Mouse (Mus musculus) CH12.LX (cell line): ENCODE results near the gene Slc25a44. TPM values are rescaled to one million over a fixed set of nuclear protein-coding genes. Genes with fewer than 3 reads are reported as not detected.

Experiments used
- DNase-seq: peaks from one replicate; pipeline ENCODE4 v3.0.0-alpha.2; 2013; ENCODE audit errors: extremely low read depth
- H3K27ac ChIP-seq: 2 replicates; pipeline ENCODE4 v1.5.1; 2012; ENCODE audit warnings: low read depth, mild to moderate bottlenecking, control low read depth, moderate library complexity; ENCODE audit not compliant: insufficient read depth
- H3K27me3 ChIP-seq: replicated peaks from 2 replicates; pipeline ENCODE3; 2012; ENCODE audit warnings: inconsistent platforms
- H3K36me3 ChIP-seq, 2 experiments: replicated peaks in 1 of 2; 2 replicates each; pipeline versions ENCODE3 to v1.6.1; 2012; ENCODE audit warnings: inconsistent platforms in 1 of 2, low read length in 1 of 2, mild to moderate bottlenecking in 1 of 2, mixed read lengths in 1 of 2, moderate library complexity in 1 of 2; ENCODE audit not compliant: control insufficient read depth in 1 of 2, insufficient read depth in 1 of 2
- H3K4me1 ChIP-seq, 2 experiments: 2 replicates each; pipeline ENCODE4 v1.6.1; 2012; ENCODE audit warnings: inconsistent platforms in 1 of 2, moderate library complexity in 1 of 2; ENCODE audit not compliant: insufficient read depth in 2 of 2, control insufficient read depth in 1 of 2
- H3K4me2 ChIP-seq: 2 replicates; pipeline ENCODE4 v1.6.1; 2012; ENCODE audit warnings: low read depth, mild to moderate bottlenecking, control low read depth; ENCODE audit not compliant: poor library complexity, insufficient read depth, severe bottlenecking
- H3K4me3 ChIP-seq, 3 experiments: fragments of 150-350 bp in 1 of 3; sonication (generic) in 1 of 3; replicated peaks in 1 of 3; 2 replicates each; pipeline versions ENCODE3 to v1.5.1; 2011 to 2012; ENCODE audit warnings: low read depth in 2 of 3, low read length in 2 of 3, mild to moderate bottlenecking in 2 of 3, moderate library complexity in 2 of 3, control low read depth in 1 of 3, improper control_type of control experiment in 1 of 3, inconsistent platforms in 1 of 3, mixed read lengths in 1 of 3; ENCODE audit not compliant: poor library complexity in 1 of 3
- H3K79me2 ChIP-seq: replicated peaks from 2 replicates; pipeline ENCODE4 v1.6.1; 2012; ENCODE audit warnings: mild to moderate bottlenecking, moderate library complexity; ENCODE audit not compliant: control insufficient read depth, poor library complexity, insufficient read depth, severe bottlenecking; ENCODE audit errors: extremely low read depth
- H3K9ac ChIP-seq: 2 replicates; pipeline ENCODE4 v1.6.1; 2012; ENCODE audit warnings: low read depth, mild to moderate bottlenecking, control low read depth, moderate library complexity; ENCODE audit not compliant: insufficient read depth
- H3K9me3 ChIP-seq: replicated peaks from 2 replicates; pipeline ENCODE3; 2012; ENCODE audit warnings: low read length, inconsistent platforms, mixed read lengths
- BHLHE40 ChIP-seq: IDR thresholded peaks from 2 replicates; pipeline ENCODE4 v1.6.1; 2011; ENCODE audit warnings: mild to moderate bottlenecking, low read depth, low read length, improper control_type of control experiment
- E2F4 ChIP-seq: IDR thresholded peaks from 2 replicates; pipeline ENCODE4 v1.6.1; 2011; ENCODE audit warnings: low read depth, low read length, improper control_type of control experiment; ENCODE audit not compliant: insufficient replicate concordance
- EP300 ChIP-seq: IDR thresholded peaks from 2 replicates; pipeline ENCODE4 v1.6.1; 2011; ENCODE audit warnings: low read length, improper control_type of control experiment
- HCFC1 ChIP-seq: IDR thresholded peaks from 2 replicates; pipeline ENCODE4 v1.6.1; 2012; ENCODE audit warnings: low read depth, mild to moderate bottlenecking, inconsistent platforms, low read length, improper control_type of control experiment
- JUN ChIP-seq: IDR thresholded peaks from 2 replicates; pipeline ENCODE4 v1.6.1; 2011; ENCODE audit warnings: low read depth, mild to moderate bottlenecking, low read length, improper control_type of control experiment, moderate library complexity; ENCODE audit not compliant: insufficient read depth
- KAT2A ChIP-seq: IDR thresholded peaks from 2 replicates; pipeline ENCODE4 v1.6.1; 2012; ENCODE audit warnings: low read length, improper control_type of control experiment, inconsistent platforms; ENCODE audit not compliant: insufficient replicate concordance
- MAX ChIP-seq: IDR thresholded peaks from 2 replicates; pipeline ENCODE4 v1.6.1; 2011; ENCODE audit warnings: low read length, improper control_type of control experiment
- MEF2A ChIP-seq: IDR thresholded peaks from 2 replicates; pipeline ENCODE4 v1.6.1; 2014; ENCODE audit warnings: low read depth, mild to moderate bottlenecking, inconsistent platforms, low read length, improper control_type of control experiment, borderline replicate concordance
- MYC ChIP-seq: IDR thresholded peaks from 2 replicates; pipeline ENCODE4 v1.6.1; 2011; ENCODE audit warnings: low read depth, mild to moderate bottlenecking, improper control_type of control experiment, low read length
- PAX5 ChIP-seq: IDR thresholded peaks from 2 replicates; pipeline ENCODE4 v1.6.1; 2012; ENCODE audit warnings: low read length, inconsistent platforms, mixed read lengths
- RAD21 ChIP-seq: IDR thresholded peaks from 2 replicates; pipeline ENCODE4 v1.6.1; 2011; ENCODE audit warnings: low read depth, mild to moderate bottlenecking, low read length, improper control_type of control experiment, moderate library complexity
- SMC3 ChIP-seq: IDR thresholded peaks from 2 replicates; pipeline ENCODE4 v1.6.1; 2011; ENCODE audit warnings: low read depth, low read length, improper control_type of control experiment
- TBP ChIP-seq: conservative IDR thresholded peaks from 2 replicates; pipeline ENCODE4 v1.6.1; 2011; ENCODE audit warnings: low read depth, low read length, improper control_type of control experiment
- USF1 ChIP-seq: IDR thresholded peaks from 2 replicates; pipeline ENCODE4 v1.6.1; 2014; ENCODE audit warnings: low read depth, mild to moderate bottlenecking, inconsistent platforms, low read length, improper control_type of control experiment
- ZMIZ1 ChIP-seq: IDR thresholded peaks from 2 replicates; pipeline ENCODE4 v1.6.1; 2012; ENCODE audit warnings: low read depth, mild to moderate bottlenecking, inconsistent platforms, low read length, improper control_type of control experiment
- dilution Hi-C: fragments of 300-500 bp; cut with MboI; formaldehyde crosslinking; loops from 2 replicates; pipeline ENCODE4 v1.14.3; 2020; ENCODE audit warnings: low sequenced_read_pairs; ENCODE audit not compliant: extremely low pct_unique_long_range_greater_than_20kb, extremely low pct_ligation_motif_present
- in situ Hi-C: fragments of 300-500 bp; cut with MboI; formaldehyde crosslinking; loops from 3 replicates; pipeline ENCODE4 v1.14.3; 2019; ENCODE audit warnings: low sequenced_read_pairs, low pct_ligation_motif_present, low pct_unique_long_range_greater_than_20kb, mixed read lengths
- polyA plus RNA-seq: library from polyadenylated mRNA; unstranded; fragments of >175 nt; gene quantifications from 2 replicates; pipeline ENCODE4 v1.2.1, GENCODE M21; 2012; ENCODE audit warnings: low read depth; ENCODE audit not compliant: insufficient read length
- total RNA-seq, 2 experiments: library from RNA; depleted of rRNA; stranded (reverse); fragments of 300-350 nt in 1 of 2; fragments of >200 nt in 1 of 2; gene quantifications; 2 replicates each; pipeline ENCODE4 v1.2.3; 2012 to 2014

Gene Slc25a44
- total and polyA plus RNA-seq, 3 experiments, result 8.9 to 17.5 (median 13.2) TPM

DNA sequence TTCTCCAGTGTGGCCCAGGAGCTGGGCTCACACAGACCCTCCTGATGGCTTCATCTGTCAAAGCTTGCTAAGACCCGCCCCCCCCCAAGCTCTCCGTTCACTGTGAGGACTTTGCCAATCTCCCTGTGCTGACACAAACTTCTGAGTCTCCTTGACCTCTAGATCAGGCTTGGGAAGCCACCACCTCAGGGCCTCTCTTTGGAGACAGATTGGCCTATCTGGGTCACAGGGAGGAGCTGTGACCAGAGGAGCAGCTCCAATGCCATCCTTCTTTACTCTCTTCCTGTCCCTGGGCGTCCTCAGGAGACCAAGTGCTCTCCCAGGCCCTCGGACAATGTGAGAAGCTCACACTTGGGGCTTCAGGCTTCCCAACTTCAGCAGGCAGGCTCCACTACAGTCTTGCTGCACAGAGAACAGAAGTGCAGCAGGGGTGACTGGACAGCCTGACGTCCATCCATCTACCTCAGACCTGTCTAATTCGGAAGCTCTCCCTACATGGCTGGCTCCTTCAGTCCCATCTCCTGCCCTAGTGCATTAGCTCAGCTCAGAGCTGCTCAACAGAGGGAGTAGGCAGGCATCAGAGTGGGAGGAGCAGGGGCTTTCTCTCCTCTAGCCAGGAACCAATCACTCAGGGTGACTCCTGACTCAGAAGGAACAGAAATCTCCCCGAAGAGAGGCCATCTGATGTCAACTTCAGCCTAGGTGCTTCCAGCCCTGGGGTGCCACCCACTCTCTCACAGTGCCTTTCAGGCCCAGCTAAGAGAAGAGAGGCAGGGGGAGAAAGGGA lies 32.0 kb upstream of the Slc25a44 start:
- no peaks in the 10 kb centered on the region for H3K36me3 ChIP-seq
- peaks cover 29 to 77% of the 10 kb centered on the region in 2 experiments for H3K4me1 ChIP-seq
- no peaks in the 10 kb centered on the region for H3K9me3 ChIP-seq
- in situ Hi-C loops, result no loop called here
- TF ChIP-seq HCFC1 (no peak), TBP (peak; percentile 44; the same call in 1 of the 2 replicates), ZMIZ1 (0 out of 2 replicates have a peak, but pooled peaks have one; percentile 42), SMC3 (no peak)
- TF ChIP-seq, all 38 proteins: peak for 2
- Histone ChIP-seq H3K27ac (no peak overlapping the region), H3K9ac (no peak overlapping the region), H3K79me2 (no peaks in the 10 kb centered on the region), H3K27me3 (no peaks in the 10 kb centered on the region), H3K4me2 (no peak overlapping the region), H3K4me3 (no peak overlapping the region)
- dilution Hi-C loops, result no loop called here
- DNase-seq, result peak; percentile 69

DNA sequence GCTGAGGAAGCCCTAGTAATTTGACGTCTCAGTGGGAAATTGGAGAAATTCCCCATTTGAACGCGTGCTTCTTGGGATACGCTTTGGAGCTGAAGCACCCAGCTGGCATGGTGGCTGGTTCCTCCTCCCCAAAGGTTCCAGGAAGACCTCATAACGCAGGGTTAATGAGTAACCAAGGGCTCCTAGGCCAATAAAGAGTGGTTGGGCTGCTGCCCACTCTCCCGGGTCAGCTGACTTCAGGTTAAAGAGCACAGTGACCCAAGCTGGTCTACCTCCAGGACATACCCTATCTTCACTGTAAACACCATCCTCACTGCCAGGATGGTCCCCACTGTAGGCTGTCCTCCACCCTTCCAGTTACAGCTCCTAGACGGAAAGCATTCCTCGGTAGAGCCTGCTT lies 31.4 kb upstream of the Slc25a44 start:
- no peak for TF ChIP-seq JUN
- TF ChIP-seq KAT2A, result no peak
- no peak for TF ChIP-seq EP300
- no peak for TF ChIP-seq MAX
- no peak for TF ChIP-seq MYC
- no peak for TF ChIP-seq RAD21
- TF ChIP-seq E2F4, result no peak
- no peak for TF ChIP-seq PAX5
- no peak for TF ChIP-seq BHLHE40
- TF ChIP-seq MEF2A, result no peak
- TF ChIP-seq USF1, result no peak
- DNase-seq, result no peak
- peaks cover 27 to 72% of the 10 kb centered on the region in 2 experiments for H3K4me1 ChIP-seq
- in situ Hi-C loops (no loop called here), dilution Hi-C loops (no loop called here)
- H3K9ac ChIP-seq, result no peak overlapping the region
- no peak overlapping the region for H3K4me3 ChIP-seq
- H3K4me2 ChIP-seq, result no peak overlapping the region
- H3K79me2 ChIP-seq, result no peaks in the 10 kb centered on the region
- no peaks in the 10 kb centered on the region for H3K9me3 ChIP-seq
- no peaks in the 10 kb centered on the region for H3K27me3 ChIP-seq
- no peak overlapping the region for H3K27ac ChIP-seq
- no peaks in the 10 kb centered on the region for H3K36me3 ChIP-seq
